Mouse (Mus musculus) stomach, postnatal 0 days (tissue): Measurements from ENCODE around the gene Tcl1b5.

Experiments
- CTCF ChIP-seq: IDR thresholded peaks from 2 replicates; pipeline ENCODE4 v1.5.1; 2016; ENCODE audit warnings: antibody characterized with exemption, low read depth, mild to moderate bottlenecking, moderate library complexity
- EP300 ChIP-seq: optimal IDR thresholded peaks from 2 replicates; pipeline ENCODE3; 2016; ENCODE audit warnings: antibody characterized with exemption

GRCm38 (mm10) chr12:105209231-105209630, 33.1 kb downstream of the Tcl1b5 start:
- TF ChIP-seq CTCF (no peak), EP300 (no peak)
